Mouse (Mus musculus): ENCODE data around the gene Cracr2a.

Gene Cracr2a

DNA sequence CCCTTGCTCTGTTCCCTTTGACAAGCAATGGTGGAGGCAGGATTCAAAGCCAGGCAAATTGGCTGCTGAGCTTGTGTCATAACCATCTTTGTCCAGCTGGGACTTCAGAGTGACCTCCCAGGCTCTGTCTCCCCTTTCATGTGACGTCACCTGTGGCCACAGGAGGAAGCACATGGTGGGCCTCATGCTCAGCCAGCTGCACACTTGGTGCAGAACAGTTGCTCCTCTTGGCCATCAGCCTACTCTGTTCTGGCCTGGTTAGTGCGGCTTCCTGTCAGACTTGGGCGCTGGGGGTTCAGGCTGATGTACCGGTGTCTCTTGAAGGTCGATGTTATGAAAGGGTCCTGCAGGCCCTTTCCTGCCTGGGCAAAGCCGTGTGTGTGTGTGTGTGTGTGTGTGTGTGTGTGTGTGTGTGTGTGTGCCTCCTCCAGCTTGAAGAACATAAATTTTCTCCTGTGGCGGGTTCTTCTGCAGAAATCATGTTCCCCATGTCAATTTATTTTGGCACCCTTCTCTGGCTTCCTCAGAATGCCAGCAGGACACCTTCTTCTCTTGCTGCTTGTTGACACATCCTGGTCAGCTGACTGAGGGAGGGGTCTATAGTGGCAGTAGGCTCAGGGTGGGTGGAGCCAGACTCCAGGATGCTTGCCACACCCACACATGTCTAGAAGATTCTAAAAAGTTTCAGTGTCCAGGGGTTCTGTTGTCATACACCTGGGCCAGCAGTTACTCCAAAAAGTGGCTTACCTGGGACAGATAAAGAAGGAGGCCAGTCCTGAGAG, 5.0 kb downstream of the Cracr2a start:
- DNase-seq (ENCODE audit: low spot score), result peak; percentile 15

GRCm38 (mm10) chr6:127571849-127572550, 10.9 kb downstream of the Cracr2a start:
- DNase-seq (ENCODE audit: low spot score), result no peak

DNA sequence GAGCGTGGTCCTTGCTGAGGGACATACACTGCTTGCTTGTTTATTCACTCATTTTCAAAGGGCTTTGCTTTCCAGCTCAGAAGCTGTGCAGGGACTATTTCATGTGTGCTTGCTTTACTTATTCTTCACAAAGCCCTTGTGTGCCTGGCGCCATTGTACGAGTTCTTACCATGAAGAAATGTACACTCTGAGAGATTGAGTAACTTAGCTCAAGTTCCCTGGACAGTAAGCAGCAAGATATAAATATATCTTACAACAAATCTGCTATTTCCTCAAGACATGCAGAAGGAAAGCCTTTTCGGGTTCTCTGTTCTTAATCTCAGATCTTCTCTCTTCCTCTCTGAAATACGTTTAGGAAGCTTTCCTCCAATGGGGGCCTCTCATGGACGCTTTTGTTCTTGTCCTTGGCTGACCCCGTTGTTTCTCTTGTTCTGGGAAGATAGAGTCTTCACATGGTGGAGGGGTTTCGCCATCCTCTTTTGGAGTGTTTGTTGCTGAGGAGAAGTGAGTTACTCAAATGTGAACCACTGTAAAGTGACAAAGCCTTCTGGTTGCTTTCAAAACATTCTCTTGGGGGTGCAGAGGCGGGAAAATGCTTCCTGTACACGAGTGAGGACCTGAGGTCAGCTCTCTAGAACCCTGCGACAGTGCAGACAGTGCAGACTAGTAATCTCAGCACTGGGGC, 12.8 kb downstream of the Cracr2a start:
- DNase-seq (ENCODE audit: low spot score), result no peak

DNA sequence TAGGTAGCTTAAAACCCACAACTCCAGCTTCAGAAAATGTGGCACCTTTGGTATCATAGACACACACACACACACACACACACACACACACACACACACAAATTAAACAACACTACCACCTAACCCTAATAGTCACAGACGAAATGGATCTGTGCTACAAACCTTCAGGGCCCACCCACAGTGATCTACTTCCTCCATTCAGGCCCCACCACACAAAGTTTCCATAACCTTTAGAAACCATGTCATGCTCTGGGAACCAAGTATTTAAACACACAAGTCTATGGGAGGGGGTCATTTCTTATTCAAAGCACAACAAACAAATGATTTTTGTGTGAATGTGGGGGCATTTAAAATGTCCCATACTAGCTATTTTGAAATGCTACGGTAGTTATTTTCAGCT, 14.1 kb downstream of the Cracr2a start:
- no peak for DNase-seq (ENCODE audit: low spot score)

DNA sequence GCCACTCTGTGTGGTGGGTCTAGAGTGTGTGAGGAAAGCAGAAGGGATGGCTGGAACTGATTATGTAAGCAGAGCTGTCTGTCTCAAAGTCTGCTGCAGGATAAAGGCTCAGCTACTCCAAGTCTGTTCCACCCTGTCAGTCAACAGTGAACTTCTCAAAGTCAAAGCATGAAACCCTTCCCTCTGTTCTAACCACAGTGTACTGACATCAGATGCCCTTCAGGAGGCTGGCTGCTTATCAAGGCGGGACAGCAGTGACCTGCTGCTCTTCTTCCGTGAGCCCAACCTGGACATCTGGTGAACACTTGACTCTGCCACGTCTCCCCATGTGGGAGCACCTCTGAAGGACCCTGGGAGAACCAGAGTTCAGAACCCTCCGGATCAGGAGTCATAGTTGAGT, 16.6 kb downstream of the Cracr2a start:
- no peak for DNase-seq (ENCODE audit: low spot score)

DNA sequence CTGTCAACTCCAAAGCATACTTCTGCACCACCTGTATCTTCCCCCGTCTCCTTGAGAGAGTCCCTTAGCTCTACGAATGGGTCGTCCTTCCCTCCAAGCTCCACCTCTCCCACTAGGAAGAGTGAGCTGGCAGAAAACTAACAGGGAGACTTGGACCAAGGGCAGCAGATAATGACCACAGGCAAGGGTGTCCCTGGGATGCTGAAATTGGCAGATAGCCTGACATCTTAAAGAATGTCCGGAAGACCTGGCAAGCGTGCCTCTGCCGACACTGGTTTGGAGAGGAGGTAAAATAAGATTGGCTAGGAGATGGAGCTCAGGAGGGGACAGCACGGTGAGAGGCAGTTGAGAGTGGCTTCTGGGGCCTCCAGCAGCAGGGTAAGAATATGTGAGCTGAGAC, 17.2 kb downstream of the Cracr2a start:
- DNase-seq (ENCODE audit: low spot score), result no peak

DNA sequence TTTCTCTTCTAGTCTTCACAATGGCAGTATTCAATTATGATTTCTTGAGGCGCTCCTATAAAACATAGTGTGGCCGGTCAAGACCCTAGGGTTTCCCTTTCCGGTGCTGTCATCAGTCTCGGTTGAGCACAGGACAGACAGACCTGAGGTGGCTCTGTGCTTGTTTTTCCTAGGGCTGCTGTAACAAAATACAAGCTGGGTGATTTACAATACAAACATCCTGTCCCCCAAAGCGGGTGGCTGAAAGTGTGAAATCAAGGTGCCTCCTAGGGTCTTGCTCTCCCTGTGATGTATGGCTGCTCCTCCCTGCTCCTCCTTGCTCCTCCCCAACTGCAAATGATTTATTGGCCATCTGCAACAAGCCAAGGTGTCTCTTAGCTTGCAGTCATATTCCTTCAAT, 17.7 kb downstream of the Cracr2a start:
- no peak for DNase-seq (ENCODE audit: low spot score)

- no peak for DNase-seq (ENCODE audit: low spot score)
These were observed 20.8 kb downstream of the Cracr2a start for GRCm38 (mm10) chr6:127581915-127582314.

DNA sequence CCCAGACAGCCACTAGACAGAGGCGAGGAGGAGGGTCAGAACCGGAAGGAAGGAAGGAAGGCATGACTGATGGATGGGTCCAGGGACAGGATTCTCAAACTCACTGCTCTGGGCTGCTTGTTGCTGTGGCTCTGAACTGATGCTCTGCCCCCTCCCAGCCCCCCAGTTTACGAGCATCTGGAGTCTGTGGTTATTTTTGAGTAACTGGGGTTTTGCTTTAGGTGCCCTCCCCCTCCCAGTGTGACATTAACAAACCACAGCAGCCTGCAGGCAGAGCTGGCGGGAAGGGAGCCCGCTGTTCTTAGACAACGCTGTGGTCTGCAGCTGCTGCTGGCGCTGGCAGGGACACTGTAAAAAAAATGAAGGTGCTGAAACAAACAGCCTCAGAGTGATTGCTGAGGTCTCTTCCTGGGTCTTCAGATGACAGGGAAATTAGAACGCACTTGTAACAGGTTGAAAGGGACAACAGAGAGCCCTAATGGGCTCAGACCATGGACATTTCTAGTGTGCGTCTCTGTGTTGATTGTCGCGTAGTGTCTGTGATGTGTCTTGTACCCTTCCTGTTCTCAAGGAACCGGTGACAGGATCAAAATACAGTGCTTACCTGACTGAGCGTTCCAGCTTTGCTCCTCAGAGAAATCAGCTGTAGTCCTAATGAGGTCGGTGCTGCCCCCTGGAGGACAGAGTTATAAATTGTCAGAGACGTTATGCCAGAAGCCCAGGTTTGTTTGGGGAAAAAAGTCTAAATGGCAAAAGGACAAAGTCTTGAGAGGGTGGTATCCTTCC, 21.4 kb downstream of the Cracr2a start:
- DNase-seq (ENCODE audit: low spot score), result peak; percentile 85

- no peak for DNase-seq (ENCODE audit: low spot score)
These were observed 30.3 kb downstream of the Cracr2a start for GRCm38 (mm10) chr6:127591467-127591866.

GRCm38 (mm10) chr6:127593487-127593886, 32.3 kb downstream of the Cracr2a start:
- DNase-seq (ENCODE audit: low spot score), result no peak

GRCm38 (mm10) chr6:127599280-127599679, 38.1 kb downstream of the Cracr2a start:
- no peak for DNase-seq (ENCODE audit: low spot score)

DNA sequence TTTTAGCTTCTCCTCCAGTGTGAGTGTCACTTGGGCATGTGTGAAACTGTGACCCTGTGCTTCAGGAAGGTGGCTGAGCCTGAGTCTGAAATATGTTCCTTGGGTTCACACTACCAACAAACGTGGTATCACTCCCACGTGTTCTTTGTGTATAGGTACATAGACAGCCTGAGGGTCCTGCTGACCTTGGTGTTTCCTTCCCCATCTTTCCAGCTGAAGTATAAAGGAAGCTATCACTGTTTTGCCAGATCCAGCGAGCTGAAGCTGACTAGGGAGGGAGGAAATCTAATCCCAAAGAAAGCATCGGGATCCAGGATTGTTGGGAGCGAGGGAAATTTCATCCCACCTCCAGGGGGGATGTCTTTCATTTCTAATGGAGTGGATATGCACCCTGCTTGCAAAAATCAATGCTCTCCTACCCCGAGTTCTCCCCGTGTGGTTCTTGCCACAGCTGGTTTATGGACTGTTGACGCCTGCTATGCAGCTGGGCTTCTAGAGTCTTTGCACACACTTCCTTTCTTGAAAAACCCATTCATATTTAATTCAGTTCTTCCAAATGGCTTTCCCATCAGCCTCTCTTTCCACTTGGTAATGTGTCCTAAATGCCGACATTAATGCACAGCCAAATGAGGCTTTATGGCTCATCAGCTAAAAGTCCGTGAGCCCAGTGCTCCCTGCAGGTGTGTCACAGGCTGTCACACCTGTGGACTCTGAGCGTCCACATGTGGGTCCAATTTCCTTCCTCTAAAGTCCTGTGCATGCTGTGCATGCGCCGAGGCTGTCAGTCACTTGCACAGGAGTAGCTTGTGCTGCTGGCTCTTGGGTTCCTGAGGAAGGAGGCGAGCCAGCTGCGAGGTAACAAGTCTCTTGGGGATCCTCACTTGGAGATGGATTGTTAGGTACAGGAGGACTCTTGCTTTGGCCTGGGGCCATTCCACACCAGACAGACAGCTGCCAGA, 44.2 kb downstream of the Cracr2a start:
- no peak for DNase-seq (ENCODE audit: low spot score)

GRCm38 (mm10) chr6:127609673-127610072, 48.5 kb downstream of the Cracr2a start:
- DNase-seq (ENCODE audit: low spot score), result no peak

DNA sequence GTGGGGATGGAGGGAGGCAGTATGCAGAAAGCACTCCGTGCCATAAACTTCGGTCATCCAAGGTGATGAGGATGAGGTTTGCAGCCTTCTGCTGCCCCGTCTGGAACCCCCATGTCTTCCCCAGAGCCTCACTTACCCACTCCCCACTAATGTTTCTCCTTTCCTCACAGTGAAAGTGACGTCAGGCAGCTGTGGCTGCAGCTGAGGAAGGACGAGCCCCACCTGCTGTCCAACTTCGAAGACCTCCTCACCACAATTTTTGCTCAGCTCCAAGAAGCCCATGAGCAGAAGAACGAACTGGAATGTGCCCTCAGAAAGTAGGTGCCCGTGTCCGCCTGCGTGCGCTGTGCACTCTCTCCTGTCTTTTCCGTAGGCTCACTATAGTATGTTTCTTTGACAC, 50.1 kb downstream of the Cracr2a start:
- no peak for DNase-seq (ENCODE audit: low spot score)

GRCm38 (mm10) chr6:127614083-127614984, 53.2 kb downstream of the Cracr2a start:
- DNase-seq (ENCODE audit: low spot score), result no peak

- no peak for DNase-seq (ENCODE audit: low spot score)
These were observed 55.5 kb downstream of the Cracr2a start for GRCm38 (mm10) chr6:127616623-127617022.

DNA sequence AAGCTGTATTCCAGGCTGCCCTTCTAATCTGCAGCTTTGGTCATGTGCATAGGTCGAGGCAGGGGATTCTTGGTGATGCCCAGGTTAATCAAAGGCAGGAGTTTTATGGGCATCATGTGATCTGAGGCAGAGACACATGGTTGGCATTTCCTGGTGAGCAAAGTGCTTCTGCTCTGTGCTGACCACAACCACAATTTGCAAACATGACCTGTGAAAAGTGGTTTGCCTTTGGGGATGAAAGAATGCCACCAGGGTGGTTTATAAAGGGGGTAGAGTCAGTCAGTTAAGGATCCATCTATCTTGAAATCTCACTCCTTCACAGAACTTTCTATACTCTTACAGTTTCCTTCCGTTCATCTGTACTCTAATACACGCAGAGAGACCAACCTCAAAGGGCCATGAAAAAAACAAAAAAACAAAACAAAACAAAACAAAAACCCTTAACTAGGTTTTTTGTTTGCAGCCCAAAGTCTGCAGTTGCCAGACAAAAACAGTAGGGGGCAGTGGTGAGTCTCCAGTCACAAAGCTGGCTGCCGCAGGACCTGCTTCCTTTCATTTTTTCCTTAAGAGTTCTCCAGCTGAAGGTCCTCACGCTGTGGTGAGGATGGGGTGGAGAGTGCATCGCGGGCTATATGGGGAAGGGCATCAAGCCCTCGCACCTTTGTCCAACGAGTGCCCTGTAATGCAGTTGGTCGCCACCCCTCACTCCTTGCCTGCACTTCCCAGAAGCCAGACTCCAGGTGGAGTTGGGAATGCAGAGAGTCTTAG, 56.3 kb downstream of the Cracr2a start:
- DNase-seq (ENCODE audit: low spot score), result no peak

DNA sequence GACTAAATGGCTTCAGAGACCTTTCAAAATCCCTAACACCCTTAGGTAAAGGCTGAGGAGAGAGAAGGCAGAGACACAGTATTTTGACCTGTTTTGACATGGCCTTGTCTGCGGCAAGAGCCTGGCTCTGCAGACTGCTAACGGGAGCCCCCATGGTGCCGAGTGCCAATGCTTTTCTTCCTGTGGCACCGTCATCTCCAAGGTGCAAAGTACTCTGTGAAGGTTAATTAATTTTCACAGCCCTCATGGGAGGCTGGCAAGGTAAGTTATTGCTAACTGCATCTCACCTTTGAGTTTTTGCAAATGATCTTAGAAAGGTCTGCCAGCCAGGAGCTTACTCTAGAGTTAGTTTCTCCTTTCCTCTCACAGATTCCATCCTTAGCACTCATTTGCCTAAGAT, 57.5 kb downstream of the Cracr2a start:
- no peak for DNase-seq (ENCODE audit: low spot score)

Data from adipocyte (in vitro differentiated cells).